Mouse (Mus musculus) heart, embryonic 16.5 days (tissue): ENCODE measurements around the gene Ibtk. TPM values are rescaled to one million over a fixed set of nuclear protein-coding genes. Genes with fewer than 3 reads are reported as not detected.

Source experiments
- polyA plus RNA-seq: library from polyadenylated mRNA; unstranded; fragments of >200 nt; fragmentation: Nextera tagmentation; extraction: Ambion mirVana; gene quantifications from 2 replicates; pipeline ENCODE4 v1.2.1, GENCODE M21; 2015

The Ibtk gene
- polyA plus RNA-seq, 1 experiment from 2014 or later = 21.3 TPM

Other genes starting within 250 kb of the Ibtk start
- gene Tpbg, start 93.0 kb upstream of the Ibtk start, polyA plus RNA-seq = 3.1 and 3.4 TPM in 2 replicates